Mouse (Mus musculus): ENCODE results near the gene Ncapg.

- no peak for TF ChIP-seq CTCF (IDR thresholded peaks at IDR 0.05; ENCODE audit: low read depth, low read length)
- no peak for TF ChIP-seq POLR2A (IDR thresholded peaks at IDR 0.05; ENCODE audit: extremely low read depth, insufficient read depth, low read length)
Observed at GRCm38 (mm10) chr5:45677639-45678038, 7.9 kb downstream of the Ncapg start.

Measured in liver, adult 2 months (tissue).